Mouse (Mus musculus) MEL (cell line): ENCODE results near the gene Il17rc.

ENCODE experiments used
- GABPA ChIP-seq: IDR thresholded peaks from 2 replicates; pipeline ENCODE4 v1.6.1; 2012; ENCODE audit warnings: low read depth, mild to moderate bottlenecking, inconsistent platforms, low read length, improper control_type of control experiment, moderate library complexity
- GATA1 ChIP-seq: IDR thresholded peaks from 2 replicates; pipeline ENCODE4 v1.6.1; 2011; ENCODE audit warnings: low read depth, low read length, improper control_type of control experiment
- RCOR1 ChIP-seq: IDR thresholded peaks from 2 replicates; pipeline ENCODE4 v1.6.1; 2012; ENCODE audit warnings: low read depth, mild to moderate bottlenecking, inconsistent platforms, low read length, improper control_type of control experiment
- ZC3H11A ChIP-seq: IDR thresholded peaks from 2 replicates; pipeline ENCODE4 v1.6.1; 2012; ENCODE audit warnings: low read depth, mild to moderate bottlenecking, inconsistent platforms, low read length, improper control_type of control experiment

DNA sequence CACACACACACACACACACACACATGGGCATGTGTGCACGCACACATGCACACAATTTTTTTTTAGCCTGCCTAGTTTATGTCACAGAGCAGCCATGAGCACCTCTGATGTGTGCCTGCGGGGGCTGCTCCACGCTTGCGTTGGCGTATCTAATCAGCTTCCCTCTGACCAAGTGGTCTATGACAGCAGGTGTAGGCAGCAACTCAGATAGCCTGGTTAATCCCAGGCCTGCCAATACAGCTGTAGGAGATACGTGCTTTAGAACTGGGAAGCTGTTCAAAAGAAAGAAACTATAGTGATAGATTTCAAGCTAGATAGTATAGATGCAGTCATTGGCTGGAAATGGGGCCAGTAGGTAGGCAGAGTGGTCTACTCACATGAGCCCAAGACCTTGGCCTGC lies 2.5 kb downstream of the Il17rc start:
- TF ChIP-seq ZC3H11A (no peak), RCOR1 (no peak; the same call in 1 of the 2 replicates), GABPA (no peak), GATA1 (peak; percentile 74)
